Mouse (Mus musculus): Measurements from ENCODE around the gene Map7d1.

Map7d1 gene

GRCm38 (mm10) chr4:126269292-126269691 is 13.1 kb upstream of the Map7d1 start:
- DNase-seq (ENCODE audit: low spot score): no peak

- peak; percentile 99 for DNase-seq (ENCODE audit: low spot score)
Observed at GRCm38 (mm10) chr4:126262119-126262807, 6.1 kb upstream of the Map7d1 start, which contains the start of gene Trappc3. Gene Trappc3, plus strand, starts transcription at chr4:126262325.

- no peak for DNase-seq (ENCODE audit: low spot score)
Observed at GRCm38 (mm10) chr4:126261675-126262074, 5.5 kb upstream of the Map7d1 start.

- no peak for DNase-seq (ENCODE audit: low spot score)
Observed at GRCm38 (mm10) chr4:126261266-126261665, 5.1 kb upstream of the Map7d1 start.

- DNase-seq (ENCODE audit: low spot score): no peak
Observed at GRCm38 (mm10) chr4:126260520-126261201, 4.5 kb upstream of the Map7d1 start.

- no peak for DNase-seq (ENCODE audit: low spot score)
Observed at GRCm38 (mm10) chr4:126259523-126260160, 3.5 kb upstream of the Map7d1 start.

GRCm38 (mm10) chr4:126259063-126259462 is 2.9 kb upstream of the Map7d1 start:
- no peak for DNase-seq (ENCODE audit: low spot score)

- no peak for DNase-seq (ENCODE audit: low spot score)
Observed at GRCm38 (mm10) chr4:126256967-126257881, 1.1 kb upstream of the Map7d1 start.

- DNase-seq (ENCODE audit: low spot score): no peak
Observed at GRCm38 (mm10) chr4:126255113-126256001, 786 bp downstream of the Map7d1 start.

GRCm38 (mm10) chr4:126254315-126255112 is 1.6 kb downstream of the Map7d1 start:
- no peak for DNase-seq (ENCODE audit: low spot score)

- no peak for DNase-seq (ENCODE audit: low spot score)
Observed at GRCm38 (mm10) chr4:126253637-126254272, 2.4 kb downstream of the Map7d1 start.

- DNase-seq (ENCODE audit: low spot score): no peak
Observed at GRCm38 (mm10) chr4:126252411-126253237, 3.5 kb downstream of the Map7d1 start.

GRCm38 (mm10) chr4:126251655-126252254 is 4.4 kb downstream of the Map7d1 start:
- no peak for DNase-seq (ENCODE audit: low spot score)

- no peak for DNase-seq (ENCODE audit: low spot score)
Observed at GRCm38 (mm10) chr4:126250659-126251058, 5.5 kb downstream of the Map7d1 start.

- DNase-seq (ENCODE audit: low spot score): no peak
Observed at GRCm38 (mm10) chr4:126248261-126248868, 7.8 kb downstream of the Map7d1 start.

- DNase-seq (ENCODE audit: low spot score): no peak
Observed at GRCm38 (mm10) chr4:126246202-126246889, 9.8 kb downstream of the Map7d1 start.

- DNase-seq (ENCODE audit: low spot score): no peak
Observed at GRCm38 (mm10) chr4:126242510-126242909, 13.6 kb downstream of the Map7d1 start.

All from left cerebral cortex, adult 11 months (tissue).